Mouse (Mus musculus): ENCODE data around the gene Ttc22.

The Ttc22 gene

GRCm38 (mm10) chr4:106615637-106616036 lies 6.6 kb upstream of the Ttc22 start:
- DNase-seq (ENCODE audit: low read depth, low spot score) = no peak

DNA sequence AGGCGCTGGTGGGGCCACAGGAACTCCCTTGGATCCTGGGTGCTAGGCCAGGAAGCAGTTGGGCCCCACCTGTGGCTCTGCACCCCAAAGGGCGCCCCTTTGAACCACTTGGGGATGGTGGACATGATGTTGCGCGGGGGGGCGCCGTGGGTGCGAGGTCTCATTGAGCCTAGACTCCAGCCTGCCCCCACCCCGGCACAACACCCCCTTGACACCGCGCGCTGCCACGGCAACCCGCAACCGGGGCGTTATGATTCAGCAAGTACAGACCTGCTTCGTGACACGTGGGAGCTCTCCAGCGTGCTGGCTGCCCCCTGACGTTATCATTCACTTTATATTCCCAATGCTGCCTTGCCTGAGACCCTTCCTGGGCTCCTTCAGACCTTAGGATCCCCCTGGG lies 5.2 kb upstream of the Ttc22 start, which contains the start of gene Lexm:
TSS of gene Lexm (minus strand) at position 186 of the 400 bp plus-strand sequence.
- DNase-seq (ENCODE audit: low read depth, low spot score) = no peak

GRCm38 (mm10) chr4:106618898-106619297 lies 3.3 kb upstream of the Ttc22 start:
- no peak for DNase-seq (ENCODE audit: low read depth, low spot score)

- no peak for DNase-seq (ENCODE audit: low read depth, low spot score)
Observed at GRCm38 (mm10) chr4:106621428-106621827, 804 bp upstream of the Ttc22 start.

DNA sequence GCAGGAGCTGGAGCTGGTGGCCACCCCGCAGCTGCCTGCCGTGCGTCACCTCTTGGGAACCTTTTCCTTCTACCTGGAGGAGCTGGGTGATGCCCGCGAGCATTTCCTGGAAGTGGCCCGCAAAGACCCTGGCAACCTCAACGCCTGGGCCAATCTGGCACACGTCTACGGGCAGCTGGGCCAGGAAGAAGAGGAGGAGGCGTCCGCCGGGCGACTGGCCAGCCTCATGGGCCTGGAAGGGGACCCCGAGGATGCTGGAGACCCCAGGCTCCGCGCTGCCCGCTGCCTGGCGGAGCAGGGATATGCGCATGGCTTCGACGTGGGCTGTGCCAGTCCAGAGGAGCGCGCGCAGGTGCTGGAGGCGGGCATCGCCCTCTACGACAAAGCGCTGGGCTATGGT lies 480 bp downstream of the Ttc22 start:
- DNase-seq (ENCODE audit: low read depth, low spot score) = no peak

DNA sequence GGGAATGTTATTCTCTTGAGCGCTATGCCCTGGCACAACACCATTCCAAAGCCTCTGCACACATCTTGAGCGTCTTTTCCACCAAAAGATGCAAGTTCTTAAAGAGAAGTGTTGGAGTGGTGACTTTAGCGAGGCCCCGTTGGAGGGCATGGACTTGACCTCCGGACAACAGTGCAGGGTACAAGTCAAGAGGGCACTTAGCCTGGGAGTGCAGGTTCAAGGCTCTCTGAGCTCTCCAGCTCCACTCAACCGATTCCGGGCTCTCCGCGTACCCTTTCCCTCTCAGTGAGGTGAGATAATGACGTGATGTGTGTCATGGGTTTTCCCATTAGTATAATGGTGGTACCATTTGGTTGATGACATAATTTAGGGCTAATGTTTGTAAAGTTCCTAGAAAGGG lies 2.0 kb downstream of the Ttc22 start:
- no peak for DNase-seq (ENCODE audit: low read depth, low spot score)

DNA sequence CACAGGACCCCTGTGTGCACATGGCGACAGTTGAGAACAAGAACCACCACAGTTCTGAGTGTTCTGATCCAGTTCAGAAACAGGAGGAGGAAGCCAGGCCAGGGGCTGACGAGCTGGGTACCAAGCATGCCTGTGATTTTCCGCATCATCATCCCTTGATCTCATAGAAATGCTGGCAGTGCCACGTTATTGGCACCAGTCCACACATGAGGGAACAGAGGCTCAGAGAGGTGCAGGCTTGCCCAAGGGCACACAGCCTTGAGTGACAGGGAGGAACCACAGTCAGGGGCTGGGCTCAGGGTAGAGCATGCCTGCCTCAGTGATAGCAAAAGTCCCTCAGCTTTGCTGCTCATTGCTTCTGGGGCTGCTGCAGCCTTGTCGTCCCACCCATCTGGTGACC lies 5.6 kb downstream of the Ttc22 start:
- no peak for DNase-seq (ENCODE audit: low read depth, low spot score)

- no peak for DNase-seq (ENCODE audit: low read depth, low spot score)
Observed at GRCm38 (mm10) chr4:106628650-106629360, 6.6 kb downstream of the Ttc22 start.

GRCm38 (mm10) chr4:106629374-106629773 lies 7.1 kb downstream of the Ttc22 start:
- peak; percentile 55 for DNase-seq (ENCODE audit: low read depth, low spot score)

GRCm38 (mm10) chr4:106630333-106631220 lies 8.3 kb downstream of the Ttc22 start:
- peak; percentile 78 for DNase-seq (ENCODE audit: low read depth, low spot score)

GRCm38 (mm10) chr4:106632313-106632712 lies 10.1 kb downstream of the Ttc22 start:
- no peak for DNase-seq (ENCODE audit: low read depth, low spot score)

- DNase-seq (ENCODE audit: low read depth, low spot score) = no peak
Observed at GRCm38 (mm10) chr4:106633281-106634085, 11.3 kb downstream of the Ttc22 start.

GRCm38 (mm10) chr4:106634086-106634479 lies 11.9 kb downstream of the Ttc22 start:
- DNase-seq (ENCODE audit: low read depth, low spot score) = no peak

- DNase-seq (ENCODE audit: low read depth, low spot score) = no peak
Observed at GRCm38 (mm10) chr4:106643483-106644217, 21.4 kb downstream of the Ttc22 start.

DNA sequence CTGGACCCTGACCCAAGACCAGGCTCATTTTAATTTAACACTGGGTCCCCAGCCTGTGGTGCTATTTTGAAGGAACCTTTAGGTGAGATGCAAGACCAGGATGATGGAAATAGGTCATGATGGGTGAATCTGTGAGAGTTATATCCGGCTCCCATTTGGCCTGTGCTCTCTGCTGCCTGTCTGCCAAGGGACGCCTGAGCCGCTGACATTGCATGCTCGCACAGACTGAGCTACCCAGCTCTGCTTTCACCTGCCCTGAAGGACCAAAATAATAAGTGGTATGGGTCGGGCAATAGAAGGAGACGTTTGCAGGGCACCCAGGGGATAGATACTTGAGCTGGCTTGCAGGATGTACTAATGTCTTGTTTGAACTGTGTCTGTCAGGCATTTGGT lies 22.0 kb downstream of the Ttc22 start:
- DNase-seq (ENCODE audit: low read depth, low spot score) = no peak

- DNase-seq (ENCODE audit: low read depth, low spot score) = no peak
Observed at GRCm38 (mm10) chr4:106645797-106646196, 23.6 kb downstream of the Ttc22 start.

DNA sequence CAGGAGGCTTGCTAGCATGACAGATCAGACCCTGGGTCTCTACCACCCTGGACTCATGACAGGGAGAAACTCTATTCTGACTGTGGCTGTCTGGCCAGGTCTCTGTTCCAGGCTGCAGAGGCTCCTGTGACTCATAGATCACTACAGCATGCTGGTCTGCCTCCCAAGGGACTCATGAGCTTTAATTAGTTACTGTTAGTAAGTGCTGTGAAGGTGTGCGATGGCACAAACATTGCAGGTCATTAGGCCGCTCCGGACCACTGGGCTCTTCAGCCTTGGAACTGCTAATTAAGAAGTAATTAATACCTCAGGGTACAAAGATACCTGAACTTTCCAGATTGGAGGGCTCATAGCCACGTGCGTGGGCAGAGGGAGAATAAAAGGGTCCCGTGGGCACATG lies 24.9 kb downstream of the Ttc22 start:
- peak; percentile 55 for DNase-seq (ENCODE audit: low read depth, low spot score)

GRCm38 (mm10) chr4:106650833-106651527 lies 28.7 kb downstream of the Ttc22 start, which contains the start of gene Pars2:
TSS of gene Pars2 (plus strand) at chr4:106651069.
- DNase-seq (ENCODE audit: low read depth, low spot score) = peak; percentile 96

DNA sequence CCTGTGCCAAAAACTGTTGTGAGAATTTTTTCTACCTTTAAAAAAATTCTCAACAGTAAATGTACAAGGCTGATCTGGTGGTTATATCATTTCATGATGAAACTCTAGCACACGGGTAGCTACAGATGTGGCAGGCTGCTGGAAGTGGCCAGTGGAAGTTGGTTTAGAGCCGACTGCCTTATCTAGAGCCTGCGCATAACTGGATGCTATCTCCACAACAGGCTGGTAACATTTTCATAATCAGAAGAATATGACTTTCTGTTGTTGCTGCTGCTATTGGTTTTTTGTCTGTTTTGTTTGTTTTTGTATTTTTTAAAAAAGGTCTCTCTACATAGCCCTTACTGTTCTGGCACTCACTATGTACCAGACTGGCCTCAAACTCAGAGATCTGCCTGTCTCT lies 30.3 kb downstream of the Ttc22 start:
- no peak for DNase-seq (ENCODE audit: low read depth, low spot score)

DNA sequence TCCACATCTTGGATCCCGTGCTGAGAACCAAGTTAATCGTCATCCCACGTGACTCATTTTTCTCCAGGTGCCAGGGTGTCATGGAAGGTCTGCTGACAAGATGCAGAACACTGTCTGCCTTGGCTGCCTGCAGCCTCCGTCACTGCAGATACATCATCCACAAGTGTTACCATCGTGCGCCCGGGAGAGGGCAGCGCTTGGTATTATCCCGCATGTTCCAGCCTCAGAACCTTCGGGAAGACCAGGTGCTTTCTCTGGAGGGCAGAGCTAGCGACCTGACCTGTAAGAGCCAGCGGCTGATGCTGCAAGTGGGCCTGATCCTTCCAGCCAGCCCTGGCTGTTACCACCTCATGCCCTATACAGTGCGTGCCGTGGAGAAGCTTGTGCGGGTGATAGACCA lies 30.8 kb downstream of the Ttc22 start:
- no peak for DNase-seq (ENCODE audit: low read depth, low spot score)

DNA sequence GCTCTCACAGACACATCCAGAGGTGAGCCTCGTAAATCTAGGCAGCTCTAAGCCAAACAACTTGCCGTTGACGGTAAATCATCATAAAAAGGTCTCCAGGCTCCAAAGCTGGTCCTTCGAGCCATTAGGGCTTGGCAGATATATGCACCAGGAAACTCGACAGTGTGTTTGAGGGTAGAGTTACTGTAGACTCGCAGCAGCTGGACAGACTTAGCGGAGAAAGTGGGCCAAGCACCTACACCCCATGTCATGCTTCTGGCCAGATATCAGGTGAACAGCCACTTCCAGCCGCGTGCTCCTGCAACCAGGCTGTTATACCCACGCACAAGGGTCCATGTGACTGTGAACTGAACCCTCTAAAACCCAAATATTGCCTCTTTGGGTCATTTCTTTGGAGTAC lies 33.4 kb downstream of the Ttc22 start:
- DNase-seq (ENCODE audit: low read depth, low spot score) = no peak
